In genomic region chr6:142732567-142733290, GRCm38 (mm10) we compare ENCODE assay signal across 20 mouse cellular contexts. TPM values are rescaled to one million over a fixed set of nuclear protein-coding genes. Genes with fewer than 3 reads are reported as not detected.
DNase-seq lines count a peak whose midpoint lies in the region; ATAC-seq and TF ChIP-seq lines count a peak whose summit lies in the region.
"Had no signal": no experiment of that assay in that cellular context is flagged by ENCODE, and none has a peak within 500 bp of the region (broad histone marks: within the 10 kb centered on the region; RNA-seq: fewer than 3 reads in every experiment).

No protein-coding gene starts in this region.

- peak overlapping the region; percentile 49 for H3K27ac ChIP-seq in gastrocnemius, adult 2 months
- H3K27ac ChIP-seq in heart, postnatal 0 days (ENCODE audit: low read depth): no peak overlapping the region
- no peak overlapping the region; the same call in 1 of the 2 replicates for H3K27ac ChIP-seq in lung, embryonic 15.5 days
- 0 out of 2 replicates have a peak overlapping the region, but pooled peaks have one; percentile 30 for H3K27ac ChIP-seq in stomach, postnatal 0 days (replicated peaks)
- H3K27ac ChIP-seq in forebrain, embryonic 11.5 days (ENCODE audit: low read depth, low read length): no peak overlapping the region
- H3K27ac ChIP-seq: limb, embryonic 15.5 days; midbrain, embryonic 13.5 days; neural tube, embryonic 15.5 days had no signal

- DNase-seq in gastrocnemius, adult 2 months: no peak
- DNase-seq in gastrocnemius, adult 18-20 months (ENCODE audit: low spot score): no peak
- no peak for DNase-seq in heart, postnatal 0 days (ENCODE audit: low spot score)
- no peak for DNase-seq in heart, postnatal 25 days (ENCODE audit: low spot score)
- no peak for DNase-seq in lung, postnatal 10 days
- no peak for DNase-seq in stomach, postnatal 0 days (ENCODE audit: low spot score)
- no peak for DNase-seq in forebrain, embryonic 11.5 days (ENCODE audit: low spot score)
- DNase-seq: cerebellum, postnatal 10 days; embryo, embryonic 11 days; forebrain, postnatal 0 days; kidney, postnatal 25 days; layer of hippocampus, adult 9-11 months; right cerebral cortex, postnatal 4 days; thymus, adult 2 months had no signal

- 49% methylated on average over 14 of the region's 14 CpGs for WGBS in heart, postnatal 0 days
- WGBS in lung, embryonic 15.5 days: 53% methylated on average over 14 of the region's 14 CpGs
- 46% methylated on average over 14 of the region's 14 CpGs for WGBS in stomach, postnatal 0 days
- WGBS in forebrain, embryonic 11.5 days: 81% methylated on average over 14 of the region's 14 CpGs

- no peaks in the 10 kb centered on the region for H3K4me1 ChIP-seq in heart, postnatal 0 days (ENCODE audit: control insufficient read depth, insufficient read depth)
- H3K4me1 ChIP-seq in lung, embryonic 15.5 days: no peaks in the 10 kb centered on the region
- no peaks in the 10 kb centered on the region for H3K4me1 ChIP-seq in stomach, postnatal 0 days (replicated peaks; ENCODE audit: control insufficient read depth, insufficient read depth)
- no peaks in the 10 kb centered on the region for H3K4me1 ChIP-seq in forebrain, embryonic 11.5 days (replicated peaks; ENCODE audit: control insufficient read depth, insufficient read depth, low read length)
- H3K4me1 ChIP-seq: limb, embryonic 15.5 days; midbrain, embryonic 13.5 days; neural tube, embryonic 15.5 days had no signal

- no peak for TF ChIP-seq CTCF in gastrocnemius, adult 2 months (IDR thresholded peaks at IDR 0.05)
- no peak for TF ChIP-seq CTCF in heart, postnatal 0 days (IDR thresholded peaks at IDR 0.05; ENCODE audit: low read depth)
- no peak for TF ChIP-seq CTCF in stomach, postnatal 0 days (IDR thresholded peaks at IDR 0.05; ENCODE audit: low read depth)

- no peaks in the 10 kb centered on the region for H3K27me3 ChIP-seq in heart, postnatal 0 days (ENCODE audit: control insufficient read depth, insufficient read depth, low read length)
- H3K27me3 ChIP-seq in lung, embryonic 15.5 days: no peaks in the 10 kb centered on the region; the same call in 1 of the 2 replicates
- no peaks in the 10 kb centered on the region for H3K27me3 ChIP-seq in stomach, postnatal 0 days (ENCODE audit: control insufficient read depth, insufficient read depth, low read length)
- no peaks in the 10 kb centered on the region for H3K27me3 ChIP-seq in forebrain, embryonic 11.5 days (ENCODE audit: control insufficient read depth, insufficient read depth, low read length)
- H3K27me3 ChIP-seq: limb, embryonic 15.5 days; midbrain, embryonic 13.5 days; neural tube, embryonic 15.5 days had no signal

- H3K4me3 ChIP-seq in gastrocnemius, adult 2 months: no peak overlapping the region
- H3K4me3 ChIP-seq in heart, postnatal 0 days (ENCODE audit: low read depth, low read length): no peak overlapping the region
- no peak overlapping the region for H3K4me3 ChIP-seq in lung, embryonic 15.5 days
- no peak overlapping the region for H3K4me3 ChIP-seq in stomach, postnatal 0 days (ENCODE audit: low read depth, low read length)
- H3K4me3 ChIP-seq in forebrain, embryonic 11.5 days (ENCODE audit: low read depth, low read length): no peak overlapping the region
- H3K4me3 ChIP-seq: limb, embryonic 15.5 days; midbrain, embryonic 13.5 days; neural tube, embryonic 15.5 days had no signal

- no peaks in the 10 kb centered on the region for H3K9me3 ChIP-seq in heart, postnatal 0 days (replicated peaks; ENCODE audit: control insufficient read depth, low read length)
- no peaks in the 10 kb centered on the region for H3K9me3 ChIP-seq in lung, embryonic 15.5 days
- no peaks in the 10 kb centered on the region for H3K9me3 ChIP-seq in stomach, postnatal 0 days (ENCODE audit: control insufficient read depth, low read length)
- no peaks in the 10 kb centered on the region for H3K9me3 ChIP-seq in forebrain, embryonic 11.5 days (ENCODE audit: control insufficient read depth, low read length)
- H3K9me3 ChIP-seq: limb, embryonic 15.5 days; midbrain, embryonic 13.5 days; neural tube, embryonic 15.5 days had no signal

- no peak overlapping the region for H3K9ac ChIP-seq in heart, postnatal 0 days (replicated peaks; ENCODE audit: low read depth, low read length)
- no peak overlapping the region for H3K9ac ChIP-seq in lung, embryonic 15.5 days
- no peak overlapping the region for H3K9ac ChIP-seq in stomach, postnatal 0 days (ENCODE audit: low read length)
- H3K9ac ChIP-seq in forebrain, embryonic 11.5 days (ENCODE audit: low read length): no peak overlapping the region
- H3K9ac ChIP-seq: forebrain, postnatal 0 days; limb, embryonic 15.5 days; midbrain, embryonic 13.5 days; neural tube, embryonic 15.5 days had no signal

- H3K36me3 ChIP-seq in heart, postnatal 0 days (replicated peaks; ENCODE audit: control insufficient read depth, insufficient read depth, low read length): no peaks in the 10 kb centered on the region
- H3K36me3 ChIP-seq in lung, embryonic 15.5 days: no peaks in the 10 kb centered on the region
- no peaks in the 10 kb centered on the region for H3K36me3 ChIP-seq in stomach, postnatal 0 days (ENCODE audit: control insufficient read depth, insufficient read depth, low read length)
- H3K36me3 ChIP-seq in forebrain, embryonic 11.5 days (ENCODE audit: control insufficient read depth, insufficient read depth, low read length): no peaks in the 10 kb centered on the region
- H3K36me3 ChIP-seq: limb, embryonic 15.5 days; midbrain, embryonic 13.5 days; neural tube, embryonic 15.5 days had no signal

- intact Hi-C loops in gastrocnemius, adult 2 months (cut with DNase I): no loop called here
- intact Hi-C loops in heart, postnatal 25 days (cut with DNase I): no loop called here

- H3K4me2 ChIP-seq in heart, postnatal 0 days (ENCODE audit: low read depth, low read length): no peak overlapping the region
- H3K4me2 ChIP-seq in lung, embryonic 15.5 days: no peak overlapping the region
- H3K4me2 ChIP-seq in stomach, postnatal 0 days (replicated peaks; ENCODE audit: low read depth): no peak overlapping the region
- no peak overlapping the region for H3K4me2 ChIP-seq in forebrain, embryonic 11.5 days (ENCODE audit: low read depth, low read length, severe bottlenecking)
- H3K4me2 ChIP-seq: limb, embryonic 15.5 days; midbrain, embryonic 13.5 days; neural tube, embryonic 15.5 days had no signal

- TF ChIP-seq EP300 in heart, postnatal 0 days (IDR thresholded peaks at IDR 0.05; ENCODE audit: low read depth): no peak
- no peak for TF ChIP-seq EP300 in stomach, postnatal 0 days (optimal IDR thresholded peaks at IDR 0.05)

- peak; percentile 40; the same call in 1 of the 2 replicates for ATAC-seq in heart, postnatal 0 days (ENCODE audit: insufficient read depth, low read depth)
- peak; percentile 41; the same call in 1 of the 2 replicates for ATAC-seq in lung, embryonic 15.5 days (ENCODE audit: borderline replicate concordance, extremely low read depth, low FRiP score, low TSS enrichment)
- 0 out of 2 replicates have a peak, but pooled peaks have one; percentile 24 for ATAC-seq in stomach, postnatal 0 days (ENCODE audit: low FRiP score, low TSS enrichment)
- no peak for ATAC-seq in forebrain, embryonic 11.5 days (replicated peaks; ENCODE audit: low FRiP score)
- ATAC-seq: forebrain, postnatal 0 days; hindbrain, embryonic 16.5 days; midbrain, embryonic 13.5 days had no signal

RNA-seq across cellular contexts. Expression of gene Cmas, which starts 23.8 kb away (rescaled TPM):
- total RNA-seq in gastrocnemius, adult 2 months (2021): 10 to 100 TPM; 27.5 to 31.6 TPM
- 10 to 100 TPM; 27.0 to 30.1 TPM for total RNA-seq in gastrocnemius, adult 18-20 months (2021)
- total RNA-seq in heart, postnatal 0 days (2014; rRNA removed; ENCODE audit: low replicate concordance): 26.0 and 30.0 TPM in 2 replicates
- polyA plus RNA-seq in heart, postnatal 0 days (2015; fragmentation: Nextera tagmentation; extraction: Ambion mirVana): 47.5 and 48.0 TPM in 2 replicates
- 10 to 100 TPM; 33.5 to 34.8 TPM for total RNA-seq in heart, postnatal 25 days (2021)
- 68.3 and 68.9 TPM in 2 replicates for polyA plus RNA-seq in lung, embryonic 15.5 days (2015; fragmentation: Nextera tagmentation; extraction: Ambion mirVana)
- 79.5 and 80.7 TPM in 2 replicates for polyA plus RNA-seq in stomach, postnatal 0 days (2015; fragmentation: Nextera tagmentation; extraction: Ambion mirVana)
- 103 and 109 TPM in 2 replicates for polyA plus RNA-seq in forebrain, embryonic 11.5 days (2014; fragmentation: Nextera tagmentation; extraction: Ambion mirVana)

RNA-seq across cellular contexts. Expression of gene Abcc9, which starts 30.6 kb away (rescaled TPM):
- 100 to 1,000 TPM; 123 to 135 TPM for total RNA-seq in gastrocnemius, adult 2 months (2021)
- total RNA-seq in gastrocnemius, adult 18-20 months (2021): 100 to 1,000 TPM; 120 to 132 TPM
- total RNA-seq in heart, postnatal 0 days (2014; rRNA removed; ENCODE audit: low replicate concordance): 104 and 108 TPM in 2 replicates
- 18.8 and 21.0 TPM in 2 replicates for polyA plus RNA-seq in heart, postnatal 0 days (2015; fragmentation: Nextera tagmentation; extraction: Ambion mirVana)
- 100 to 1,000 TPM; 215 to 223 TPM for total RNA-seq in heart, postnatal 25 days (2021)
- polyA plus RNA-seq in lung, embryonic 15.5 days (2015; fragmentation: Nextera tagmentation; extraction: Ambion mirVana): 4.8 and 5.3 TPM in 2 replicates
- polyA plus RNA-seq in stomach, postnatal 0 days (2015; fragmentation: Nextera tagmentation; extraction: Ambion mirVana): 4.6 and 5.8 TPM in 2 replicates
- polyA plus RNA-seq in forebrain, embryonic 11.5 days (2014; fragmentation: Nextera tagmentation; extraction: Ambion mirVana): 1.6 TPM in 2 replicates
- total RNA-seq: CH12.LX had no signal

Comparison
In these comparisons a context has a peak if more than half of its experiments do, and no peak if none do; other contexts are left out.
1. H3K27ac ChIP-seq: peak in gastrocnemius, adult 2 months (single experiment) and stomach, postnatal 0 days (single experiment); none in heart, postnatal 0 days (single experiment), lung, embryonic 15.5 days (single experiment) and forebrain, embryonic 11.5 days (single experiment).